Mouse (Mus musculus) liver, embryonic 16.5 days (tissue): ENCODE results near the gene Adora1. TPM values are rescaled to one million over a fixed set of nuclear protein-coding genes. Genes with fewer than 3 reads are reported as not detected.

Experiments used
- ATAC-seq: fragments of 200-750 bp; cut with Nextera tagmentation; 2 replicates; pipeline ENCODE4 v1.8.0; 2017; ENCODE audit warnings: low read depth, mild to moderate bottlenecking, moderate number of reproducible peaks, moderate library complexity
- H3K27ac ChIP-seq: fragments of 300-500 bp; sonication (generic); 2 replicates; pipeline ENCODE4 v1.5.1; 2014; ENCODE audit warnings: mild to moderate bottlenecking, low read length
- H3K27me3 ChIP-seq: fragments of 300-500 bp; sonication (generic); 2 replicates; pipeline ENCODE4 v1.6.1; 2014; ENCODE audit warnings: low read depth, low read length, mixed read lengths; ENCODE audit not compliant: control insufficient read depth, insufficient read depth
- H3K36me3 ChIP-seq: fragments of 300-500 bp; sonication (generic); 2 replicates; pipeline ENCODE4 v1.6.1; 2014; ENCODE audit warnings: mild to moderate bottlenecking; ENCODE audit not compliant: control insufficient read depth, insufficient read depth
- H3K4me1 ChIP-seq: fragments of 300-500 bp; sonication (generic); 2 replicates; pipeline ENCODE4 v1.6.1; 2014; ENCODE audit warnings: low read depth, low read length, mixed read lengths; ENCODE audit not compliant: control insufficient read depth
- H3K4me2 ChIP-seq: fragments of 300-500 bp; sonication (generic); 2 replicates; pipeline ENCODE4 v1.6.1; 2014; ENCODE audit warnings: low read depth, low read length, mixed read lengths
- H3K4me3 ChIP-seq: fragments of 300-500 bp; sonication (generic); 2 replicates; pipeline ENCODE4 v1.5.1; 2014; ENCODE audit warnings: low read depth, mild to moderate bottlenecking, low read length
- H3K9ac ChIP-seq: fragments of 300-500 bp; sonication (generic); 2 replicates; pipeline ENCODE4 v1.6.1; 2014; ENCODE audit warnings: low read depth, low read length
- H3K9me3 ChIP-seq: fragments of 300-500 bp; sonication (generic); replicated peaks from 2 replicates; pipeline ENCODE4 v1.6.1; 2016; ENCODE audit warnings: low read length; ENCODE audit not compliant: control insufficient read depth
- WGBS: fragments of 180-500 bp; shearing (Covaris S2); extraction: QIAGEN DNeasy Blood & Tissue Kit; methylation state at CpG from one replicate; pipeline ENCODE4 v1.1.7; 2014; ENCODE audit not compliant: insufficient replicate concordance; 5-methylcytosine and 5-hydroxymethylcytosine counted together
- polyA plus RNA-seq: library from polyadenylated mRNA; unstranded; fragments of >200 nt; fragmentation: Nextera tagmentation; extraction: Ambion mirVana; gene quantifications from 2 replicates; pipeline ENCODE4 v1.2.1, GENCODE M21; 2015

The Adora1 gene
- polyA plus RNA-seq, 1 experiment from 2014 or later: 3.6 TPM

DNA sequence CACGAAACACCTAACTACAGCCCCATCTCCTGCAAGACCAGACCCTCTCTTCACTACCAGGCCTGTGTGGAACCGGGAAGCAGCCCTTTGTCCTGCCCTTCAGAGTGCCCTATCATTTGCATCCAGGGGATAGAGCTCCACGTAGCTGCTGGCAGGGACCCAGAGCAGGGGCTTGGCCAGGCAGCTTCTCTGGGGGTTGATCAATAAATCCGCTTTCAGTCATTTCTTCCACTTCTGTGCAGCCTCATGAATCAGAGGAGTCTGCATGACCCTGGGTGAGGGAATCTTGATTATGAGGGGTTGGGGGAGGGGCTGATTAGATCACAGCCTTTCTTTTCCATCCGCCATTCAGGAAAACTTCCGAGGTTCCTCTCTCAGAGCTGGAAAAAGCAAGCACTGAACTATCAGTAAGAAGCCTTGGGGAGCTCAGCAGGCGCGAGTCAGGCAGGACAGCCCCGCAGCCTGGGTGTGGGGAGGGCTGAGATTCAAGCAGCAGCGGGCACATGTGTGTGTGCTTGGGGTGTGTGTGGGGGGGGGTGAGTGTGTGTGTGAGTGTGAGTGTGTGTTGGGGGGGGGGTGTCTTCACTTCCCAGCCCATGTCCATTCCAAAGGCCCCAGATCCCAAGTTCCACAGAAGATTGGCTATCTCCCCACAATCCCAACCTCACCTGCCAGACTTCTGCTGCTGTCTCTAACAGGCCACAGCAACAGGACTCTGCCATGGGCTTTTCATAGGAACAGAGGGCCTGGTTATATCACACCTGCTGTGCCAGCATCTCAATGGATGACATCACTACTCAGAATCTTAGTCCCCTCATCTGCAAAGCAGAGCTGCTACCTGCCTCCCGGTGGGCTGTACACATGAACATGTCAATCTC, 19.2 kb downstream of the Adora1 start:
- peaks cover 4% of the 10 kb centered on the region for H3K4me1 ChIP-seq
- ATAC-seq: no peak
- no peaks in the 10 kb centered on the region for H3K9me3 ChIP-seq
- H3K4me2 ChIP-seq: no peak overlapping the region
- H3K9ac ChIP-seq: no peak overlapping the region
- H3K27me3 ChIP-seq: no peaks in the 10 kb centered on the region; the same call in 1 of the 2 replicates
- no peak overlapping the region for H3K27ac ChIP-seq
- no peaks in the 10 kb centered on the region for H3K36me3 ChIP-seq
- WGBS: 49% methylated on average over 11 of the region's 11 CpGs
- H3K4me3 ChIP-seq: no peak overlapping the region

DNA sequence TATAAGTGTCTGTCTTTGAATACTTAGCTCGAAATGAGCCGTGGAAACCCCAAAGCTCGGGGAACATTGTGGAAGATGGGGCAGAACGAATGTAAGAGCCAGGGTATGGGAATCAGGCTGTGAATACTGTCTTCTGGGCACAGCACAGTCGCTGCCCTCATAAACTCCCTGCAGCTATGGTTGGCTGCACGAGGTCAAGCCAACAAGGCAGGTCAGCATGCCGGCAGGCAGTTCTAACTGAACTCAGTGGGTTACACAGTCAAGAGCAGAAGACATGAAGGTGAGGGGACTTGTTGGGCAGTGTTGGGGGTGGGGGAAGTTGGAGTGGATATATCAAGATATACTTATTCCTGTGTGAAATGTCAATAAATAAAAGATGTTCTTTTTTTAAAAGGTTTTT, 20.2 kb downstream of the Adora1 start:
- no peak for ATAC-seq
- peaks cover 4% of the 10 kb centered on the region for H3K4me1 ChIP-seq
- H3K36me3 ChIP-seq: no peaks in the 10 kb centered on the region
- H3K4me3 ChIP-seq: no peak overlapping the region
- 63% methylated on average over 7 of the region's 7 CpGs for WGBS
- H3K9ac ChIP-seq: no peak overlapping the region
- no peak overlapping the region for H3K27ac ChIP-seq
- no peaks in the 10 kb centered on the region; the same call in 1 of the 2 replicates for H3K27me3 ChIP-seq
- H3K4me2 ChIP-seq: no peak overlapping the region
- H3K9me3 ChIP-seq: no peaks in the 10 kb centered on the region

DNA sequence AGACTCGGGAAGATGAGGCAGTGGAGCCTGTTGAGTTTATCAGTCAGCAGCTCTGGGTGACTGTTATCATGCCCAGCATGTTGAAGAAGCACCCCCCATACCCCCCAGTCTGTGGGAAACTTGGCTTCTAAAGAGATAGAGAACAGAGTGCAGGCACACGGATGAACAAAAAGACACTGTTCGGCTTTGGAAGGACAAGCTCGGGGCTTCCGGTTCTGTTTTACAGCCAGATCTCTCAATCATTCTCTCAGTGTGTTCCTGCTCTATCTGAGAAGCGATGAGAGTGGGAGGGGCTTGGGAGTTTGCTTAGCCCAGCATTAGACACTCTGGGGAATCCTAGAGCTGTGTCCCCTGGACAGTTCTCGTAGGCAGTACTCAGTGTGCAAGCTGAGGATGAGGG, 21.8 kb downstream of the Adora1 start:
- peak; percentile 53 for ATAC-seq
- no peaks in the 10 kb centered on the region for H3K36me3 ChIP-seq
- no peak overlapping the region for H3K4me2 ChIP-seq
- H3K4me3 ChIP-seq: no peak overlapping the region
- H3K27ac ChIP-seq: no peak overlapping the region
- 27% methylated on average over 7 of the region's 7 CpGs for WGBS
- H3K9ac ChIP-seq: no peak overlapping the region
- peaks cover 4% of the 10 kb centered on the region for H3K4me1 ChIP-seq
- no peaks in the 10 kb centered on the region; the same call in 1 of the 2 replicates for H3K27me3 ChIP-seq
- H3K9me3 ChIP-seq: no peaks in the 10 kb centered on the region

DNA sequence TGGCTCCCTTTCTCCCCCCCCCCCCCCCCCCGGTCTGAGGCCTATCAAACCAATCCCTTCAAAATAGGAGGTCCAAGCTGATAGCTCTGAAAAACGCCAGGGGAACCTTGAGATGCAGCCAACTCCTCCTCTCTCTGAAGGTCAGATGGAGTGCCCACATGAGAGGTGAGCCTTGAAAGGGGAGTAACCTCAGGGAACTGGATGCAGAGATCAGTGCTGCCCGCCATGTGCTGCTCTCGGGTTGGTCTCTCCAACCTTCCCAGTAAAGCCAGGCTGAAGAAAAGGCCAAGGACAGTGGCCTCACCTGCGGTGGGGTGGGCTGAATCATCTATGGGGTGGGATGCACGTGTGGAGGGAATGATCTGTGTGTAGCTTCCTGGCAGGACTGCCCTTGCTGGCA, 22.9 kb downstream of the Adora1 start:
- Histone ChIP-seq H3K4me3 (no peak overlapping the region), H3K27ac (no peak overlapping the region), H3K9ac (no peak overlapping the region), H3K36me3 (no peaks in the 10 kb centered on the region), H3K4me2 (no peak overlapping the region), H3K27me3 (no peaks in the 10 kb centered on the region; the same call in 1 of the 2 replicates), H3K9me3 (no peaks in the 10 kb centered on the region), H3K4me1 (peaks cover 4% of the 10 kb centered on the region)
- WGBS: 51% methylated on average over 6 of the region's 6 CpGs
- no peak for ATAC-seq

DNA sequence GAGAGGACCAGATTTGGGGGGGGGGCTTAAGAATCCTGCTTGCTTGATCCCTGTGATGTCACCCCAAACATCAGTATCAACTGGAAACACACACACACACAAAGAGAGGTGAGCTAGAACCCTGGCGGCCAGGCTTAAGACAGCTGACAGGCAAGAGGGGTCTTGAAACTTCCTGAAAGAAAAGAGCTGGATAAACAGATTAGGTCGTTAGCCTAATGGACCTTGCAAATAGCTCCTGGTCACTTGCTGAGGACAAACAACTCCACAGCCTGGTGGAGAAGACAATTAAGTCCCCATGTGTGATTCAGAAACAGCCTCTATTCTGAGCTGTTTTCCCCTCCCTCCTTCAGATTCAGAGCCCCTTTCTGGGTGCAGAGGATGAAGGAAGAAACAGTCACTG, 23.6 kb downstream of the Adora1 start:
- H3K4me3 ChIP-seq: no peak overlapping the region
- no peaks in the 10 kb centered on the region; the same call in 1 of the 2 replicates for H3K27me3 ChIP-seq
- 15% methylated on average over 2 of the region's 2 CpGs for WGBS
- H3K9me3 ChIP-seq: no peaks in the 10 kb centered on the region
- H3K4me2 ChIP-seq: no peak overlapping the region
- no peaks in the 10 kb centered on the region for H3K36me3 ChIP-seq
- no peak overlapping the region for H3K27ac ChIP-seq
- no peak overlapping the region for H3K9ac ChIP-seq
- H3K4me1 ChIP-seq: peaks cover 4% of the 10 kb centered on the region
- no peak for ATAC-seq

DNA sequence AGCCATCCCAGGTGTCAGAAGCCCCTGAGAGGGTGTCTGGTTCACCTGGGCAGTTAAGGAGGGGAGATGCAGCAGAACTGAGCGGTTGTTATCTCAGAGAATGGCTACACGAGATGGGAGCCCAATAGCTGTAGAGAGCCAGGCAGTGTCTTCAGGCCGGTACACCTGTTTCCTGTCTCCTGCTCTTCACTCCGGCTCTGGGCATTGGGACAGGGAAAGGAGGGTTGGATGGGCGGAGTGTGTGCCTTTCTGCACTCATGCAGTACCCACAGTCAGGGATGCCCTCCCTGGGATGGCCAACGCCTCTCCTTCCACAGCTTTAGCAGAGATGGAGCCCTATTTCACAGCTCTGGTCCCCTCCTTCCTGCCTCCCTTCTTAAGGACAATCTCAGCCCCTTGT, 24.2 kb downstream of the Adora1 start:
- Histone ChIP-seq H3K36me3 (no peaks in the 10 kb centered on the region), H3K4me1 (peaks cover 5% of the 10 kb centered on the region), H3K4me3 (no peak overlapping the region), H3K9me3 (no peaks in the 10 kb centered on the region), H3K27me3 (no peaks in the 10 kb centered on the region; the same call in 1 of the 2 replicates), H3K27ac (no peak overlapping the region), H3K4me2 (no peak overlapping the region), H3K9ac (no peak overlapping the region)
- ATAC-seq: no peak
- 30% methylated on average over 6 of the region's 6 CpGs for WGBS

DNA sequence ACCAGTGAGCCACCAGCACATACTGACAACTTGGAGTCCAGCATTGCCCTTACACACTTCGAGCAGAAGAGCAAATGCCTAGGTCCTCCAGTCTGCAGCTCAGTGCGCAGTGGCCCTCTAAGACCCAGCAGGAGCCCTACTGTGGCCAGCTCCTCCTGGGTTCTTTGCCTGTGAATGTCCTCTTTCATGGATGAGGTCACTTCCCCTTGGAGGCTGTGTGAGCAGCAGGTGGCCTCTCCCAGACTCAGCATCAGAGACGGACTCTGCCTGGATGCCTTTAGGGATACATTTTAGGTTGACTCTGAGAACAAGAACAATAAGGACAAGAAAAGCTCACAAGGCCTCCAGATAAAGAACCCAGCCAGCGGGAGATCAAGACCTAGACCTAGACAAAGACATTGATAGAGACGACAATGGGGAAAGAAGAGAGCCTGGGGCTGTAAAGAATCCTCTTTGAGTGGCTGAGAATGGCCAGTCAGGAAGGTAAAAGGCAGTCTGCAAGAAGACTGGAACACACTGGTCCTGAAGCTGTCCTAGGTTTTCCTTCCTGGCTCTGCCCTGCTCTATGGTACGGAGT, 25.0 kb downstream of the Adora1 start:
- H3K9ac ChIP-seq: no peak overlapping the region
- ATAC-seq: no peak
- no peak overlapping the region for H3K4me2 ChIP-seq
- H3K36me3 ChIP-seq: no peaks in the 10 kb centered on the region
- no peak overlapping the region for H3K4me3 ChIP-seq
- H3K27me3 ChIP-seq: no peaks in the 10 kb centered on the region; the same call in 1 of the 2 replicates
- peaks cover 13% of the 10 kb centered on the region for H3K4me1 ChIP-seq
- no peak overlapping the region for H3K27ac ChIP-seq
- 58% methylated on average over 6 of the region's 6 CpGs for WGBS
- H3K9me3 ChIP-seq: no peaks in the 10 kb centered on the region

DNA sequence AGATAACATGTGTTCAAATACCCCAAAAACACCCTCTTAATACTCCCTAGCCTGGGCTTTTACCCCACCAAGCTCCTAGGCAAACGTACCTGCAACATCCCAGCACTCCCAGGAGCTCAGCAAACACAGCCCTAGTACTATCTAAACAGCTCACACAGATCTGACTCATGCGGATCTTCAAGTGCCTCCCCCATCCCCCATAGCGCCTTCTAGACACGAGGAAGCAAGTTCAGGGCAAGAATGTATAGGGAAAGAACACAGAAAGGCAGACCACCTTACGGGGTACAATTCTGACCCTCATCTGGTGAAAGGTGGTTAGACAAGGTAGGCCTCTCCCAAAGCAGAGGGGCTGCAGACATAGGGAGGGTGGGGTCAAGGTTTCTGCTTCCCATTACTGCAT, 29.1 kb downstream of the Adora1 start:
- ATAC-seq: no peak
- Histone ChIP-seq H3K9me3 (no peaks in the 10 kb centered on the region), H3K27ac (no peak overlapping the region), H3K27me3 (no peaks in the 10 kb centered on the region), H3K4me1 (peaks cover 11% of the 10 kb centered on the region), H3K4me2 (no peak overlapping the region), H3K4me3 (no peak overlapping the region), H3K36me3 (no peaks in the 10 kb centered on the region), H3K9ac (no peak overlapping the region)
- WGBS: 28% methylated on average over 5 of the region's 5 CpGs
